Mouse (Mus musculus) liver, embryonic 14.5 days (tissue): Measurements from ENCODE around the gene Tspan7. TPM values are rescaled to one million over a fixed set of nuclear protein-coding genes. Genes with fewer than 3 reads are reported as not detected.

Source experiments
- ATAC-seq: fragments of 200-750 bp; cut with Nextera tagmentation; 2 replicates; pipeline ENCODE4 v1.8.0; 2017; ENCODE audit warnings: moderate number of reproducible peaks, mild to moderate bottlenecking, moderate library complexity; ENCODE audit not compliant: insufficient read depth
- DNase-seq, 3 experiments: peaks; one replicate each; pipeline ENCODE4 v3.0.0-alpha.2; 2012 to 2013; ENCODE audit warnings: low read depth in 3 of 3, low spot score in 3 of 3
- H3K27ac ChIP-seq: fragments of 300-500 bp; sonication (generic); 2 replicates; pipeline ENCODE4 v1.5.1; 2014; ENCODE audit warnings: moderate library complexity, mild to moderate bottlenecking, control low read depth, inconsistent platforms
- H3K27me3 ChIP-seq: fragments of 300-500 bp; sonication (generic); 2 replicates; pipeline ENCODE4 v1.6.1; 2014; ENCODE audit warnings: mild to moderate bottlenecking, low read length, moderate library complexity; ENCODE audit not compliant: control insufficient read depth, insufficient read depth
- H3K36me3 ChIP-seq: fragments of 300-500 bp; sonication (generic); replicated peaks from 2 replicates; pipeline ENCODE4 v1.6.1; 2014; ENCODE audit warnings: low read depth; ENCODE audit not compliant: control insufficient read depth, insufficient read depth
- H3K4me1 ChIP-seq, 2 experiments: fragments of 200-500 bp in 1 of 2; fragments of 300-500 bp in 1 of 2; sonication (generic) in 1 of 2; replicated peaks; 2 replicates each; pipeline ENCODE4 v1.6.1; 2012 to 2014; ENCODE audit warnings: antibody characterized with exemption in 1 of 2, inconsistent platforms in 1 of 2, low read length in 1 of 2; ENCODE audit not compliant: control insufficient read depth in 2 of 2, insufficient read depth in 2 of 2
- H3K4me2 ChIP-seq: fragments of 300-500 bp; sonication (generic); 2 replicates; pipeline ENCODE4 v1.6.1; 2014; ENCODE audit warnings: low read depth, mild to moderate bottlenecking, control low read depth, moderate library complexity
- H3K4me3 ChIP-seq, 2 experiments: fragments of 200-500 bp in 1 of 2; fragments of 300-500 bp in 1 of 2; sonication (generic) in 1 of 2; 2 replicates each; pipeline ENCODE4 v1.5.1; 2012 to 2014; ENCODE audit warnings: low read depth in 2 of 2, low read length in 2 of 2, mild to moderate bottlenecking in 2 of 2, control low read depth in 1 of 2, inconsistent platforms in 1 of 2, moderate library complexity in 1 of 2; ENCODE audit not compliant: insufficient read depth in 1 of 2
- H3K9ac ChIP-seq: fragments of 300-500 bp; sonication (generic); replicated peaks from 2 replicates; pipeline ENCODE4 v1.6.1; 2014; ENCODE audit warnings: mild to moderate bottlenecking, control low read depth, moderate library complexity
- H3K9me3 ChIP-seq: fragments of 300-500 bp; sonication (generic); 2 replicates; pipeline ENCODE4 v1.6.1; 2016; ENCODE audit warnings: low read length, mixed read lengths; ENCODE audit not compliant: control insufficient read depth
- CTCF ChIP-seq: IDR thresholded peaks from 2 replicates; pipeline ENCODE4 v1.5.1; 2016; ENCODE audit warnings: antibody characterized with exemption, low read depth, control low read depth
- EP300 ChIP-seq: IDR thresholded peaks from 2 replicates; pipeline ENCODE4 v1.6.1; 2016; ENCODE audit warnings: antibody characterized with exemption, low read depth
- WGBS: fragments of 180-500 bp; shearing (Covaris S2); extraction: QIAGEN DNeasy Blood & Tissue Kit; methylation state at CpG from one replicate; pipeline ENCODE4 v1.1.7; 2014; ENCODE audit not compliant: insufficient replicate concordance; 5-methylcytosine and 5-hydroxymethylcytosine counted together
- polyA plus RNA-seq, 2 experiments: library from polyadenylated mRNA; depleted of rRNA in 1 of 2; stranded (reverse) in 1 of 2; unstranded in 1 of 2; fragments of >200 nt; fragmentation: Nextera tagmentation in 1 of 2; extraction: Ambion mirVana in 1 of 2; gene quantifications; 2 replicates each; pipeline versions ENCODE4 v1.2.1 to v1.2.3; 2012 to 2014

Tspan7 gene
- polyA plus RNA-seq, 2 experiments = 24.7 to 36.9 TPM

DNA sequence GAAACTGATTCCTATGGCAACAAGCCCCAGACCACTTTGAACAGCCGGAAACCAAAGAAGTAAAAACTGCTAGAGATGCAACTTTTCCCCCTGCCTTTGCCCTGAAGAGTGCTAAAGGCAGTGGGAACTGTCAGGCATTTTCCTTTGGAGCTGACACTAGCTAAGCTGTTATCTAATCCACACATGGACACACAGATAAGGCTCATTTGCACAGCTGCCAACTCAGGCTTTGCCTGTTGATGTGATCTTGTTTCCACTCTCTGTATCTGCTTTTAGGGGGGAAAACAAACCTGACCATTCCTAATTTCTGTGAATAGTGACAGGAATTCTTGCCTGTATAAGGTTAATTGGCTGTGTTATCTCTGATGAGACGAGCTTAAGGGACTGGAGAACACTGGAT, 17.7 kb downstream of the Tspan7 start:
- Histone ChIP-seq H3K27me3 (no peaks in the 10 kb centered on the region), H3K9ac (no peak overlapping the region), H3K4me3 (no peak overlapping the region), H3K27ac (no peak overlapping the region), H3K36me3 (no peaks in the 10 kb centered on the region), H3K9me3 (no peaks in the 10 kb centered on the region), H3K4me1 (peaks cover 0 to 5% of the 10 kb centered on the region in 2 experiments; a peak in 2 of 4 replicates), H3K4me2 (no peak overlapping the region)
- ATAC-seq = no peak
- no peak for TF ChIP-seq EP300
- TF ChIP-seq CTCF = no peak
- WGBS = 37% methylated on average over 2 of the region's 2 CpGs
- no peak for DNase-seq

DNA sequence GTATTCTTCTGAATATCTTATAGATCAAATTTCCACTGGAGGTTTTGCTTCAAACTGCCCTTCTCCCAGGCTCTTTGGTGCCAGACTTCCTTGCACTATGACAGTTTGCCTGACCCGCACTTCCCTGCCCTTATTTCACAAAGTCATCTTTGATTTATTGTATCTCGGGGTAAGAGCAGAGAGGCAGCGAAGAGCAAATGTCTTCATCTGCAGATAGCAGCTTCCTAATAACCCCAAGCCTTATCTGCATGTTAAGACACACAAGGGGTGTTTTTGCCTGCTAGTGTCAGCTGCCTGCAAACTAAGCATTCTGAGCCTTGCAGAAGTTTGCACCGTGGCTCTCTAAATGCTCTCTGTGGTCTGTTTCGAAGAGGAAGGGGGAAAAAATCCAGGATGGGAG, 29.5 kb downstream of the Tspan7 start:
- 36% methylated on average over 5 of the region's 5 CpGs for WGBS
- no peak for ATAC-seq
- no peaks in the 10 kb centered on the region for H3K36me3 ChIP-seq

GRCm38 (mm10) chrX:10514971-10515370, 30.0 kb downstream of the Tspan7 start:
- no peaks in the 10 kb centered on the region for H3K36me3 ChIP-seq
- H3K4me2 ChIP-seq = no peak overlapping the region
- 42% methylated on average over 3 of the region's 3 CpGs for WGBS
- DNase-seq (no peak), ATAC-seq (no peak)
- no peak overlapping the region for H3K27ac ChIP-seq
- H3K9ac ChIP-seq = no peak overlapping the region
- H3K27me3 ChIP-seq = no peaks in the 10 kb centered on the region
- no peak overlapping the region for H3K4me3 ChIP-seq
- TF ChIP-seq EP300 (no peak), CTCF (no peak)
- H3K4me1 ChIP-seq = no peaks in the 10 kb centered on the region
- H3K9me3 ChIP-seq = no peaks in the 10 kb centered on the region

More for the DNA sequence above, 29.5 kb downstream of the Tspan7 start:
- TF ChIP-seq CTCF (no peak), EP300 (no peak)
- Histone ChIP-seq H3K27me3 (no peaks in the 10 kb centered on the region), H3K27ac (no peak overlapping the region), H3K9ac (no peak overlapping the region), H3K9me3 (no peaks in the 10 kb centered on the region), H3K4me3 (no peak overlapping the region), H3K4me1 (no peaks in the 10 kb centered on the region), H3K4me2 (no peak overlapping the region)
- DNase-seq = no peak

DNA sequence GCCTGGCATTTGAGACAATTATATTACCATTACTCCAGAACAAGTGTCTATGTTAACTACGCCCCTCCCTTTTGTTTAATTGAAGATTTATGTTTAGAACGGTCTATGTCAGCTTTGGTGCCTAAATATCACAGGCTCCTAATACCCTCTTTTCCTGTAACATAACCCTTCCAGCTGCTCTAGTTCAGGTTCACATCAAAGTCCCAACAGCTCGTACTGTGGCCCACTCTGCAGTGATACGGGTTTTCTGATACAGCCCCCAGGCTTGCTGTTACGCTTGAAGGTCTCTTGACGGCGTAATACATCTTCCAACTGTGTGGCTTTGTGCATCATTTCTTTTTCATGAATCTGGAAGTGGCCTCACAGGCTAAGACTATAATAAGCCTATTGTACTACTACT, 31.5 kb downstream of the Tspan7 start:
- Histone ChIP-seq H3K9ac (no peak overlapping the region), H3K4me3 (no peak overlapping the region), H3K4me2 (no peak overlapping the region), H3K36me3 (no peaks in the 10 kb centered on the region), H3K27ac (no peak overlapping the region), H3K4me1 (no peaks in the 10 kb centered on the region), H3K27me3 (no peaks in the 10 kb centered on the region), H3K9me3 (no peaks in the 10 kb centered on the region)
- DNase-seq (no peak), ATAC-seq (no peak)
- WGBS = 64% methylated on average over 7 of the region's 7 CpGs
- TF ChIP-seq CTCF = no peak
- TF ChIP-seq EP300 = no peak

DNA sequence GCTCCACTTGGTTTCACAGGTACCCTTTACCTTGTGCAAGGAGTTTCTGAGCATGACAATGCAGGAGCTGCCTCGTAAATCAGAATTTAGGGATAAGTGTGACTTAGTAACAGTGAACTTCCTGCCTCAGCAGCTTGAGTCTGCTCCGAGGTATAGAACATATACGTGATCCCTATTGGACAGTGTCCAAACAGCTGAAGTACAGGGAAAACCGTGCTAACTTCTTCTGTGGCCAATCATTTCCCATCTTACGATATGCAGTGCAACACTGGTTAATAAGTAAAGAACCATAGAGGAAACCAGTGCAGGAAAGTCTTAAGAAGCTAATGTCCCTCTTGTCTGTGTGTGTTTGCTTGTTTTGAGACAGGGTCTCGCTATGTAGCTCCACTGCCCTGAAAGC, 32.0 kb downstream of the Tspan7 start:
- H3K4me2 ChIP-seq = no peak overlapping the region
- DNase-seq (no peak), ATAC-seq (no peak)
- TF ChIP-seq CTCF = no peak
- TF ChIP-seq EP300 = no peak
- H3K9ac ChIP-seq = no peak overlapping the region
- H3K27ac ChIP-seq = no peak overlapping the region
- H3K9me3 ChIP-seq = no peaks in the 10 kb centered on the region
- H3K4me3 ChIP-seq = no peak overlapping the region
- no peaks in the 10 kb centered on the region for H3K36me3 ChIP-seq
- H3K4me1 ChIP-seq = no peaks in the 10 kb centered on the region
- H3K27me3 ChIP-seq = no peaks in the 10 kb centered on the region
- 57% methylated on average over 6 of the region's 6 CpGs for WGBS
